Mouse (Mus musculus) layer of hippocampus, adult 8-10 months (tissue): ENCODE data around the gene Cmip. TPM values are rescaled to one million over a fixed set of nuclear protein-coding genes. Genes with fewer than 3 reads are reported as not detected.

Experiments
- DNase-seq, 2 experiments: peaks; one replicate each; pipeline ENCODE4 v3.0.0; 2022; ENCODE audit warnings: low spot score in 2 of 2
- microRNA-seq, 2 experiments: library from miRNA; unstranded; fragments of <30 nt; microRNA quantifications; one replicate each; pipeline ENCODE4 v1.2.0; 2022
- total RNA-seq, 4 experiments: library from RNA; stranded (reverse); gene quantifications; 2 replicates each; pipeline ENCODE4 v1.2.4; 2022

Gene Cmip
- total RNA-seq, 4 experiments from 2014 or later: 252 to 278 (median 268) TPM

GRCm38 (mm10) chr8:117498915-117499540, 242.2 kb downstream of the Cmip start:
- DNase-seq: no peak

- no peak for DNase-seq
Observed at GRCm38 (mm10) chr8:117500232-117500823, 243.5 kb downstream of the Cmip start.

- DNase-seq: no peak
Observed at GRCm38 (mm10) chr8:117501323-117501722, 244.5 kb downstream of the Cmip start.

- DNase-seq: no peak
Observed at GRCm38 (mm10) chr8:117503405-117504069, 246.7 kb downstream of the Cmip start.

GRCm38 (mm10) chr8:117507703-117508102, 250.8 kb downstream of the Cmip start:
- DNase-seq: no peak

Small RNA genes lying within 50 kb of the gene (microRNA-seq; reads per million reads assigned to microRNA genes)
- 0 reads per million in 2 experiments for gene Mir7077
- gene Mir7078: 0.25 to 0.64 reads per million in 2 experiments

Other genes with a start within 250 kb of the Cmip start
- under 1 TPM in 3 of 4 experiments, not detected in 1; 0.06 to 0.27 (median 0.11) TPM for gene Pkd1l2, start 174.6 kb upstream of the Cmip start, total RNA-seq
- gene Bco1, start 161.2 kb upstream of the Cmip start, total RNA-seq: under 1 TPM in 3 of 4 experiments, not detected in 1; 0.14 to 0.47 (median 0.20) TPM
- 10 to 100 TPM; 18.1 to 20.3 (median 19.0) TPM for gene Gan, start 98.9 kb upstream of the Cmip start, total RNA-seq
- 10 to 100 TPM in 1 of 4 experiments, 1 to 10 TPM in 3; 3.1 to 10.2 (median 5.7) TPM for gene Plcg2, start 241.2 kb downstream of the Cmip start, total RNA-seq